Mouse (Mus musculus) embryonic facial prominence, embryonic 14.5 days (tissue): ENCODE measurements around the gene Gm11077. TPM values are rescaled to one million over a fixed set of nuclear protein-coding genes. Genes with fewer than 3 reads are reported as not detected.

Experiments
- ATAC-seq: fragments of 200-750 bp; cut with Nextera tagmentation; 2 replicates; pipeline ENCODE4 v1.8.0; 2017; ENCODE audit warnings: low read depth, moderate number of reproducible peaks, moderate TSS enrichment
- DNase-seq: peaks from one replicate; pipeline ENCODE4 v3.0.0-alpha.2; 2015; ENCODE audit warnings: low spot score
- H3K27ac ChIP-seq: fragments of 300-500 bp; sonication (generic); replicated peaks from 2 replicates; pipeline ENCODE4 v1.5.1; 2014; ENCODE audit warnings: low read depth, mild to moderate bottlenecking, low read length, moderate library complexity
- H3K27me3 ChIP-seq: fragments of 300-500 bp; sonication (generic); replicated peaks from 2 replicates; pipeline ENCODE4 v1.6.1; 2014; ENCODE audit warnings: low read length; ENCODE audit not compliant: control insufficient read depth, insufficient read depth
- H3K36me3 ChIP-seq: fragments of 300-500 bp; sonication (generic); 2 replicates; pipeline ENCODE4 v1.6.1; 2014; ENCODE audit warnings: low read length, mixed read lengths; ENCODE audit not compliant: control insufficient read depth, insufficient read depth
- H3K4me1 ChIP-seq: fragments of 300-500 bp; sonication (generic); 2 replicates; pipeline ENCODE4 v1.6.1; 2014; ENCODE audit warnings: antibody characterized with exemption, low read length; ENCODE audit not compliant: control insufficient read depth, insufficient read depth
- H3K4me2 ChIP-seq: fragments of 300-500 bp; sonication (generic); 2 replicates; pipeline ENCODE4 v1.6.1; 2014; ENCODE audit warnings: low read depth, mild to moderate bottlenecking, low read length, moderate library complexity, mixed read lengths
- H3K4me3 ChIP-seq: fragments of 300-500 bp; sonication (generic); 2 replicates; pipeline ENCODE4 v1.5.1; 2014; ENCODE audit warnings: low read depth, mild to moderate bottlenecking, low read length
- H3K9ac ChIP-seq: fragments of 300-500 bp; sonication (generic); 2 replicates; pipeline ENCODE4 v1.6.1; 2014; ENCODE audit warnings: low read depth, mild to moderate bottlenecking, low read length, moderate library complexity, mixed read lengths
- H3K9me3 ChIP-seq: fragments of 300-500 bp; sonication (generic); 2 replicates; pipeline ENCODE4 v1.6.1; 2016; ENCODE audit warnings: low read length; ENCODE audit not compliant: control insufficient read depth
- WGBS: fragments of 180-500 bp; shearing (Covaris S2); extraction: QIAGEN DNeasy Blood & Tissue Kit; methylation state at CpG from one replicate; pipeline ENCODE4 v1.1.7; 2014; 5-methylcytosine and 5-hydroxymethylcytosine counted together
- polyA plus RNA-seq: library from polyadenylated mRNA; unstranded; fragments of >200 nt; fragmentation: Nextera tagmentation; extraction: Ambion mirVana; gene quantifications from 2 replicates; pipeline ENCODE4 v1.2.1, GENCODE M21; 2014

Gm11077 gene
- polyA plus RNA-seq, 1 experiment from 2014 or later: not detected

DNA sequence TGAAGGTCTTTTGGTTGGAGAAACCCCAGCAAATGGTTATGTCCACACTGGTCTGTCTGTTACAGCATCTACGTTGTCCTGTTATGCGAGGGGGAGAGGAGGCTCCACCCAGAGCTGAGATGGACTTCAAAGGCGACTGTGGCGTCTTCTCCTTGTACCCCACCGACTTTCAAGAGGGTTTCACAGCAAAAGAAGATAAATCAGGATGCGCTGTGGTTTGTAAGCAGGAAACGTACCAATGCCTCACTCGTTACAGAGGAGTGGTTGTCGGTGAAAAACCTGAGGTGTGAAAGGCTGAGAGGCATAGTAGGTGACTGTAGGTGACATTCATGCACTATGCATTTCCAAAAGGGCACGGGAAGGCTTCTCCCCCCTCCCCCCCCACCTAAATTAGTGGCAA is 7.0 kb upstream of the Gm11077 start:
- no peaks in the 10 kb centered on the region for H3K36me3 ChIP-seq
- no peak overlapping the region for H3K4me3 ChIP-seq
- H3K27ac ChIP-seq: no peak overlapping the region
- no peak overlapping the region for H3K4me2 ChIP-seq
- DNase-seq: no peak
- no peaks in the 10 kb centered on the region for H3K4me1 ChIP-seq
- no peaks in the 10 kb centered on the region for H3K27me3 ChIP-seq
- no peak for ATAC-seq
- H3K9ac ChIP-seq: no peak overlapping the region
- 84% methylated on average over 10 of the region's 10 CpGs for WGBS
- no peaks in the 10 kb centered on the region for H3K9me3 ChIP-seq

DNA sequence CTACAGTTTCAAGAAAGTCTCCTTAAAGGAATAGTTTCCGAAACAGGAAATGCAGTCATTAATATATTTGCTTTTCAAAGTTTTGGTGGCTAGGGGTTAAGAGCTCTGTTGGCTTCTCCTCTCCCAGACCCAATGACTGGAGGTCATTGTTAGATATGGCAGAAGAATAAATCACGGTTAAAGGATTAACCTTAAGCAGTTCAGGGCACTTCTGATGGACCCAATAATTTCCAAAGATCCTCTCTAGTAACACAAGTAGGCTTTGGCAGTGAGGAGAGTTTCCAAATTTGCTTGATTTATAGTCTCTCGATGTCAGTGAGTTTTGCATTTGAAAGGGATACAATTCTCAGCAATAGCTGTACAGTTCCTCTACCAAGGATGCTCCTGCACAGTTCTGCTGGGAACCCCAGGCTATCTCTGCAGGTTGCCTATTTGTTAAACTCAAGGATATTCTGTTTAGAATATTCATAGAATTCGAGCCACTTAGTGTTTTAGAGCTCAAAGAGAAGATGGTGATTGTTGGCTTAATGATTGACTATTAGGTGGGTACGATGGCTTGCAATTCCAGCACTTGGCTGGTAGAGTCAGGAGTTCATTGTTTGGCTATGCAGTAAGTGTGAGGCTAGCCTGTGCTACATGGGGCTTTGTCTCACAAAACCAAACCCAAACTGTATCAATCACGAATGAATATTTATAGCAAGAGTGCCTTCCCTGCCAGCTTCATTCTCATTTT is 1.8 kb downstream of the Gm11077 start:
- no peak overlapping the region for H3K4me2 ChIP-seq
- H3K36me3 ChIP-seq: no peaks in the 10 kb centered on the region
- H3K9ac ChIP-seq: no peak overlapping the region
- H3K27me3 ChIP-seq: no peaks in the 10 kb centered on the region
- no peaks in the 10 kb centered on the region for H3K4me1 ChIP-seq
- ATAC-seq: no peak
- peaks cover 4% of the 10 kb centered on the region; the same call in 1 of the 2 replicates for H3K9me3 ChIP-seq
- 58% methylated on average over 6 of the region's 6 CpGs for WGBS
- no peak for DNase-seq
- H3K4me3 ChIP-seq: no peak overlapping the region
- H3K27ac ChIP-seq: no peak overlapping the region

DNA sequence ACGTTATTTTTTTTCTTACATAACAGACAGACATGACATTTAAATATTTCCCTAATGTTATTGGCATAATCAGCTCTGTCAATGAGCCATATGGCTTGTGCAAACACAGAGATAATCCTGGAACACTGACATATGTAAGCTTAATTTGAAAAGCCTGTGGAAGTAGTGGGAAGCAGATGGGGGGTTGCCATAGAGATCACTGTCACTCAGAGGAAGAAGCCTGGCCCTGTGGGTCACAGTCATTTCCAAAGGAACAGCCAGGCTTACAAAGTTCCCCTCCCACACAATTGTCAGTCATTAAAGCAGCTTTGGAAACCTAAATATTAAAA is 2.3 kb downstream of the Gm11077 start:
- WGBS: 55% methylated on average over 1 of the region's 1 CpGs
- Histone ChIP-seq H3K9ac (no peak overlapping the region), H3K36me3 (no peaks in the 10 kb centered on the region), H3K4me2 (no peak overlapping the region), H3K9me3 (peaks cover 4% of the 10 kb centered on the region; the same call in 1 of the 2 replicates), H3K4me3 (no peak overlapping the region), H3K4me1 (no peaks in the 10 kb centered on the region), H3K27ac (no peak overlapping the region), H3K27me3 (no peaks in the 10 kb centered on the region)
- ATAC-seq: no peak
- DNase-seq: peak; percentile 77

GRCm38 (mm10) chr6:140732971-140733640 is 4.0 kb downstream of the Gm11077 start:
- H3K27me3 ChIP-seq: no peaks in the 10 kb centered on the region
- H3K36me3 ChIP-seq: no peaks in the 10 kb centered on the region
- no peak for DNase-seq
- H3K9me3 ChIP-seq: 0 out of 2 replicates have a peak, but pooled peaks cover 4% of the 10 kb centered on the region
- peak; percentile 73 for ATAC-seq
- no peaks in the 10 kb centered on the region for H3K4me1 ChIP-seq
- H3K4me2 ChIP-seq: peak overlapping the region; percentile 50
- H3K9ac ChIP-seq: peak overlapping the region; percentile 43; the same call in 1 of the 2 replicates
- peak overlapping the region; percentile 24 for H3K4me3 ChIP-seq
- WGBS: 34% methylated on average over 10 of the region's 10 CpGs
- H3K27ac ChIP-seq: no peak overlapping the region

- Histone ChIP-seq H3K9me3 (0 out of 2 replicates have a peak, but pooled peaks cover 4% of the 10 kb centered on the region), H3K27ac (no peak overlapping the region), H3K4me3 (peak overlapping the region; percentile 24), H3K36me3 (no peaks in the 10 kb centered on the region), H3K4me1 (no peaks in the 10 kb centered on the region), H3K27me3 (no peaks in the 10 kb centered on the region), H3K4me2 (peak overlapping the region; percentile 50), H3K9ac (peak overlapping the region; percentile 43; the same call in 1 of the 2 replicates)
- ATAC-seq (peak; percentile 44), DNase-seq (peak; percentile 47)
- WGBS: 4% methylated on average over 15 of the region's 15 CpGs
Observed at GRCm38 (mm10) chr6:140733641-140733986, 4.5 kb downstream of the Gm11077 start.

GRCm38 (mm10) chr6:140745586-140745985 is 16.5 kb downstream of the Gm11077 start:
- no peak overlapping the region for H3K4me2 ChIP-seq

DNA sequence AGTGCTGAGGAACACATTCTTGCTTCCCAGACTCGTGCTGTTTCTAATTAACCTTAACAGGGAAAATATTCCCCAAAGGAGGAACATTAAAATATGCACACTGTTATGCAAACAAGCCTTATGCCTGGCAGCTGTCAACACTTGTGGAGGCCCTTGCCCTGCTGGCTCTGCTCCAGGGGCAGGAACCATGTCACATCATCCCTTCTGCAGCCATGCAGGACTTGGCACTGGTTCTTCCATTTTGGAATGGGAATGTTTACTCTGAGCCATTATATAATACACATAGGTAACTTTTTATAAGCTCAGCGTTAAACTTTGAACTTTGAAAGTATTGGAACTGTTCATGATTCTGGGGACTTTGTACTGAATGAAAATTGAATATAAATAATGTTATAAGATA is 18.5 kb downstream of the Gm11077 start:
- H3K9me3 ChIP-seq: peaks cover 14% of the 10 kb centered on the region
- ATAC-seq (no peak), DNase-seq (no peak)
- H3K9ac ChIP-seq: no peak overlapping the region
- no peak overlapping the region for H3K4me3 ChIP-seq
- WGBS: 63% methylated on average over 2 of the region's 2 CpGs
- no peaks in the 10 kb centered on the region for H3K4me1 ChIP-seq
- no peak overlapping the region for H3K4me2 ChIP-seq
- no peaks in the 10 kb centered on the region for H3K36me3 ChIP-seq
- H3K27me3 ChIP-seq: no peaks in the 10 kb centered on the region
- H3K27ac ChIP-seq: no peak overlapping the region

More at GRCm38 (mm10) chr6:140745586-140745985, 16.5 kb downstream of the Gm11077 start:
- Histone ChIP-seq H3K4me3 (no peak overlapping the region), H3K4me1 (no peaks in the 10 kb centered on the region), H3K27me3 (no peaks in the 10 kb centered on the region), H3K36me3 (no peaks in the 10 kb centered on the region), H3K27ac (no peak overlapping the region), H3K9me3 (peaks cover 14% of the 10 kb centered on the region), H3K9ac (no peak overlapping the region)
- 71% methylated on average over 3 of the region's 3 CpGs for WGBS
- no peak for DNase-seq
- no peak for ATAC-seq

- Histone ChIP-seq H3K27ac (no peak overlapping the region), H3K4me1 (no peaks in the 10 kb centered on the region), H3K4me2 (no peak overlapping the region), H3K9me3 (peaks cover 14% of the 10 kb centered on the region), H3K27me3 (no peaks in the 10 kb centered on the region), H3K4me3 (no peak overlapping the region), H3K36me3 (no peaks in the 10 kb centered on the region), H3K9ac (no peak overlapping the region)
- DNase-seq (no peak), ATAC-seq (no peak)
- 72% methylated on average over 8 of the region's 8 CpGs for WGBS
Observed at GRCm38 (mm10) chr6:140750371-140751080, 21.4 kb downstream of the Gm11077 start.
